Mouse (Mus musculus) common myeloid progenitor, adult 5-6 weeks (primary cell): ENCODE data around the gene Myh7. TPM values are rescaled to one million over a fixed set of nuclear protein-coding genes. Genes with fewer than 3 reads are reported as not detected.
"Not testable (repeated sequence)": the region's sequence is repeated elsewhere in the genome, so short reads cannot be mapped to it uniquely, and the experiment has no call there.

Source experiments
- ATAC-seq: replicated peaks from 2 replicates; pipeline ENCODE4 v1.8.0; 2016; ENCODE audit warnings: low read depth, mild to moderate bottlenecking, moderate TSS enrichment, inconsistent platforms; ENCODE audit not compliant: poor library complexity, severe bottlenecking
- total RNA-seq: library from RNA; stranded (forward); fragments of 200-1000, 187-1606 nt; gene quantifications from 2 replicates; pipeline ENCODE4 v1.2.3, GENCODE M21; 2017

Gene Myh7
- total RNA-seq, 1 experiment from 2014 or later = not detected

- ATAC-seq = no peak
Measured at GRCm38 (mm10) chr14:55005506-55005905, 11.1 kb upstream of the Myh7 start.

- ATAC-seq = 0 out of 2 replicates have a peak, but pooled peaks have one; percentile 23
Measured at GRCm38 (mm10) chr14:55003878-55004855, 9.7 kb upstream of the Myh7 start.

- no peak for ATAC-seq
Measured at GRCm38 (mm10) chr14:55002687-55003120, 8.3 kb upstream of the Myh7 start.

GRCm38 (mm10) chr14:55001938-55002686 lies 7.7 kb upstream of the Myh7 start:
- peak; percentile 68 for ATAC-seq

- no peak for ATAC-seq
Measured at GRCm38 (mm10) chr14:55001446-55001845, 7.0 kb upstream of the Myh7 start.

- ATAC-seq = no peak
Measured at GRCm38 (mm10) chr14:55000814-55001213, 6.4 kb upstream of the Myh7 start.

GRCm38 (mm10) chr14:54999868-55000267 lies 5.4 kb upstream of the Myh7 start:
- not testable (repeated sequence) for ATAC-seq

- no peak for ATAC-seq
Measured at GRCm38 (mm10) chr14:54998680-54999079, 4.3 kb upstream of the Myh7 start.

GRCm38 (mm10) chr14:54997297-54997696 lies 2.9 kb upstream of the Myh7 start:
- no peak for ATAC-seq

- no peak for ATAC-seq
Measured at GRCm38 (mm10) chr14:54996793-54997192, 2.4 kb upstream of the Myh7 start.

- no peak for ATAC-seq
Measured at GRCm38 (mm10) chr14:54995457-54996138, 1.2 kb upstream of the Myh7 start.

GRCm38 (mm10) chr14:54994869-54995186 lies 402 bp upstream of the Myh7 start:
- ATAC-seq = no peak

GRCm38 (mm10) chr14:54993636-54994035 lies 790 bp downstream of the Myh7 start:
- ATAC-seq = no peak

GRCm38 (mm10) chr14:54992196-54992595 lies 2.2 kb downstream of the Myh7 start:
- no peak for ATAC-seq

- no peak for ATAC-seq
Measured at GRCm38 (mm10) chr14:54989886-54990441, 4.5 kb downstream of the Myh7 start.

- no peak for ATAC-seq
Measured at GRCm38 (mm10) chr14:54988882-54989281, 5.5 kb downstream of the Myh7 start.

GRCm38 (mm10) chr14:54988350-54988874 lies 6.0 kb downstream of the Myh7 start:
- not testable (repeated sequence) for ATAC-seq

- ATAC-seq = no peak
Measured at GRCm38 (mm10) chr14:54981934-54982333, 12.5 kb downstream of the Myh7 start.

GRCm38 (mm10) chr14:54978664-54979063 lies 15.8 kb downstream of the Myh7 start:
- ATAC-seq = no peak

- no peak for ATAC-seq
Measured at GRCm38 (mm10) chr14:54976633-54977032, 17.8 kb downstream of the Myh7 start, which contains the start of gene Gm17428. Gene Gm17428 (plus strand): TSS chr14:54976933.
